Mouse (Mus musculus): ENCODE measurements around the gene Chmp6.

GRCm38 (mm10) chr11:119960671-119961070 is 47.4 kb downstream of the Chmp6 start:
- TF ChIP-seq CTCF (IDR thresholded peaks at IDR 0.05; ENCODE audit: control insufficient read depth, insufficient read depth, insufficient read length) (no peak), MAX (IDR thresholded peaks at IDR 0.05) (no peak), CEBPB (IDR thresholded peaks at IDR 0.05; ENCODE audit: low read depth) (no peak), FOSL1 (IDR thresholded peaks at IDR 0.05; ENCODE audit: insufficient read depth, low read length, poor library complexity, severe bottlenecking) (no peak), USF1 (IDR thresholded peaks at IDR 0.05; ENCODE audit: low read depth) (no peak), MYOD1 (IDR thresholded peaks at IDR 0.05; ENCODE audit: control insufficient read depth, insufficient read length, low read depth) (no peak)

Measured in C2C12 (cell line).